Mouse (Mus musculus) layer of hippocampus, adult 8-10 months (tissue): ENCODE results near the gene Zfp606. TPM values are rescaled to one million over a fixed set of nuclear protein-coding genes. Genes with fewer than 3 reads are reported as not detected.

Experiments used
- DNase-seq, 2 experiments: peaks; one replicate each; pipeline ENCODE4 v3.0.0; 2022; ENCODE audit warnings: low spot score in 2 of 2
- total RNA-seq, 4 experiments: library from RNA; stranded (reverse); gene quantifications; 2 replicates each; pipeline ENCODE4 v1.2.4; 2022

Gene Zfp606
- total RNA-seq: 10 to 100 TPM; 12.8 to 17.2 (median 13.5) TPM

DNA sequence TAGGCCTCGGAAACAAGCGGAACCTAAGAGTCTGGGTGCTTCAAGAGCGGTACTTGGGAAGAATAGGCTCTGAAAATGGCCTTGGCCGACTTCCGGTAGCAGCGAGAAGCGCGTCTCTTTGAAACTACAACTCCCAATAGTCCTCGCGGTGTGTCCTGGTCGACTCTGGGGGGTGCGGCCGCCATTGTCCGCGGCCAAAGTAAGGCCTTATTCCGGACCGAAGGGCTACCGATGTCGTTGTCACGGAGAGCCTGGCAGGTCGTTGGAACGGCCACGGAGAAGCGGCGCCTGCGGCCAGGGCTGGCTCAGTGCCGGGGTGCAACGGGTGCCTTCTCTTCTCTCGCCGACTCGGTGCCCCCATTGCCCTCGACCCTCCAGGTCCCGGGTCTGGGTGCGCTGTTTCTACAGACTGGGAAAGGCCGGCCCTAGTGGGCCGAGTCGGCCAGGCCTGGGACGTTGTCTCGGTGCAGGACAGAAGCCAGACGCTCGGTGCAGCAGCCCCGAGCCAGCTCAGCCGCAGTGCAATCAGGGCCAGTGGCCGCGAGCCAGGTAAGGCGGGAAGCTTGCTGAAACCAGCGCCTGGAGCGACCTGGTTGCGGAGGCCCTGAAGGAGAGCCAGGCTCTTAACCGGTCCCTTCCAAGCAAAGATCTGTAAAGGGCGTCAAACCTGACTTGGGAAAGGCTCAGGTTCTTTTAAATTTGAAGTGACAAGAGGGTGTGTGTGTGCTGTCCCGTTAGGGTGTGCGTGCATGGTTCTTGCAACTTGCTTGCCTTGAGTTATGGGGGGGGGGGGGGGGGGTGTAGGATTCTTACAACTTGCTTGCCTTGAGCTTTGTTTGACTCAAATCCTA lies at the start of gene Zfp606:
Gene Zfp606 (plus strand): TSS at position 136 of the 851 bp plus-strand sequence.
- DNase-seq: peak; percentile 82 to 88

- no peak for DNase-seq
Observed at GRCm38 (mm10) chr7:12479009-12479346, 885 bp downstream of the Zfp606 start.

GRCm38 (mm10) chr7:12479525-12479924 lies 1.4 kb downstream of the Zfp606 start:
- DNase-seq: no peak

DNA sequence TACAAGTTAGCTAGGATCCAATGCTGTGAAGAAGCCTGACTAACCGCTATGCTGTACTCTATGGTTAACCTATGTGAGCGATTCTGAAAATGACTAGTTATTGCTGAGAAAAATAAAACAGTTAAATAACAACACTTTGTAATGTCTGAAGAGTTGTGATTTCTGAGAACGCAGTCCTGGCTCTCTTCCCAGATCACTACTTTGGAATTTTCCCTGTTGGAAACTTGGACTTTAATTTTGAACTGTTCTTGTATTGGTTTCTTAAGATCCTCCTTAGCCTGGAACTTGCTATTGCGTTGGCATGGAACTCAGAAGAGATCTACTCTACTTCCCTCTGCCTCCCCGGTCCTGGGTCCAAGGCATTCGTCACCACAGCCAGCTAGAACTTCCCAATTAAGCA lies 5.7 kb downstream of the Zfp606 start:
- DNase-seq: no peak

- DNase-seq: no peak
Observed at GRCm38 (mm10) chr7:12485956-12486355, 7.9 kb downstream of the Zfp606 start.

- no peak for DNase-seq
Observed at GRCm38 (mm10) chr7:12486691-12487090, 8.6 kb downstream of the Zfp606 start.

DNA sequence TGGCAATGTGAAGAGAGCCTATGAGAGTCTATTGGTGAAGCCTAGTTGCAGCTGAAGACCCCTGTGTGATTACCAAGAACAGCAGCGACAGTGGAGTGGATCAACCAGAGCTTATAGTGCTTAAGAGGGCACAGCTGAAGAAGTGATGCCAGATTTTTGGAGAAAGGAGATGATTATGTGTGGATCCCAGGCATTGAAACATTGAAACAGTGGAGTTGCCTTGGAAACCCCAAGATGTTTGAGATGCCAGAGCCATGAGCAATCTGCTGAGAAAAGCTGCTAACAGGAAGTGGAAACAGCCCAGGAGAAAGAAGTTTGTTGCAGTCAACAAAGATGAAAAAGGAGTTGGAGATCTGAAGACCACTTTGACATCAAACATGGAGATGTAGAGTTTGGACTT lies 32.8 kb downstream of the Zfp606 start:
- DNase-seq: no peak

GRCm38 (mm10) chr7:12512217-12512616 lies 34.1 kb downstream of the Zfp606 start, which contains the start of gene 2900092C05Rik:
Gene 2900092C05Rik (plus strand): TSS chr7:12512517.
- no peak for DNase-seq

Other genes with a start within 250 kb of the Zfp606 start
- gene Vmn1r81, start 210.0 kb upstream of the Zfp606 start, total RNA-seq: under 1 TPM in 1 of 4 experiments, not detected in 3; 0.04 TPM
- gene Vmn1r82, start 177.9 kb upstream of the Zfp606 start, total RNA-seq: not detected
- under 1 TPM in 1 of 4 experiments, not detected in 3; 0.10 TPM for gene Vmn1r83, start 148.8 kb upstream of the Zfp606 start, total RNA-seq
- gene Vmn1r84, start 109.0 kb upstream of the Zfp606 start, total RNA-seq: not detected
- gene Zfp551, start 55.5 kb upstream of the Zfp606 start, total RNA-seq: 10 to 100 TPM in 2 of 4 experiments, 1 to 10 TPM in 2; 8.1 to 11.3 (median 10.2) TPM
- gene 2900092C05Rik, start 34.2 kb downstream of the Zfp606 start, total RNA-seq: not detected
- under 1 TPM; 0.04 to 0.10 (median 0.05) TPM for gene Vmn2r53, start 130.5 kb downstream of the Zfp606 start, total RNA-seq
- gene Vmn2r54, start 162.0 kb downstream of the Zfp606 start, total RNA-seq: not detected
- not detected for gene Vmn2r55, start 206.7 kb downstream of the Zfp606 start, total RNA-seq